Mouse (Mus musculus) cerebellum, adult 2 months (tissue): ENCODE data around the gene Ccnb3.

Experiments used
- CTCF ChIP-seq: fragments of 200-500 bp; IDR thresholded peaks from 2 replicates; pipeline ENCODE4 v1.5.1; 2011; ENCODE audit warnings: low read depth, mild to moderate bottlenecking, control low read depth, low read length, moderate library complexity, borderline replicate concordance; ENCODE audit not compliant: insufficient read depth
- POLR2A ChIP-seq: fragments of 200-500 bp; IDR thresholded peaks from 2 replicates; pipeline ENCODE4 v1.6.1; 2011; ENCODE audit warnings: low read length, control low read depth, borderline replicate concordance; ENCODE audit not compliant: insufficient read depth

DNA sequence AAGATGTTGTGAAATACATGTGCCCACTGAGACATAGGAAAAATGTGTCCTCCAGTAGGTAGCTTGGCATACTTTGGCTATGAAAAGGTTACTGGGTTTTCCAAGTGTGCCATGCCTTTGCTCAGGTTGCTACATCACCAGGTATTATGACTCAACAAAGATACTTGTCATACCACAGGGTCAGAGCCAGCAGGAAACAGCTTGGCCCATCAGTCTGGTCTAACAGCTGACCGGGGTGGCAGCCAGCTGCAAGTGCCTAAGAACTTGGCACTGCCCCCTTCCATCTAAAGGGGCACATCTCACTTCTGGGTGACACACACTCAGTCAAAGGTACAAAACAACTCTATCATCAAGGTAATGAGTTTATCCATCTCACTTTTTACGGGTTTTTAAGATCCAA, 26.6 kb upstream of the Ccnb3 start:
- TF ChIP-seq POLR2A (no peak), CTCF (no peak)
